Mouse (Mus musculus): ENCODE data around the gene Tnfsf12. TPM values are rescaled to one million over a fixed set of nuclear protein-coding genes. Genes with fewer than 3 reads are reported as not detected.
"Not testable (repeated sequence)": the region's sequence is repeated elsewhere in the genome, so short reads cannot be mapped to it uniquely, and the experiment has no call there.

Gene Tnfsf12
- 3.1 and 3.9 TPM in 2 replicates for polyA plus RNA-seq (2016; fragmentation: Nextera tagmentation; extraction: Ambion mirVana)

GRCm38 (mm10) chr11:69695361-69696181 is at the start of gene Tnfsf12, which contains the start of gene Tnfsfm13:
Gene Tnfsf12, minus strand, starts transcription at chr11:69695849.
Gene Tnfsfm13, minus strand, starts transcription at chr11:69696098.
- Histone ChIP-seq H3K9ac (peak within 1 kb of the TSS; percentile 81), H3K4me2 (replicated peaks) (peak within 1 kb of the TSS; percentile 94), H3K27ac (peak within 1 kb of the TSS; percentile 74; the same call in 1 of the 2 replicates), H3K4me1 (peaks cover 12% of the 10 kb centered on the region), H3K4me3 (peak within 1 kb of the TSS; percentile 48), H3K36me3 (no peaks in the 10 kb centered on the region), H3K9me3 (no peaks in the 10 kb centered on the region), H3K27me3 (no peaks in the 10 kb centered on the region)
- 2% methylated on average over 40 of the region's 41 CpGs for WGBS
- ATAC-seq (ENCODE audit: insufficient number of reproducible peaks, insufficient read depth, low FRiP score, low TSS enrichment), result peak; percentile 38; the same call in 1 of the 2 replicates

GRCm38 (mm10) chr11:69731408-69731807 is 35.8 kb upstream of the Tnfsf12 start:
- not testable (repeated sequence) for ATAC-seq (ENCODE audit: insufficient number of reproducible peaks, insufficient read depth, low FRiP score, low TSS enrichment); H3K9me3 ChIP-seq; H3K9ac ChIP-seq; H3K27me3 ChIP-seq; H3K4me2 ChIP-seq (replicated peaks); H3K27ac ChIP-seq; H3K4me3 ChIP-seq; H3K4me1 ChIP-seq
- H3K36me3 ChIP-seq, result peaks cover 29% of the 10 kb centered on the region
- 89% methylated on average over 2 of the region's 3 CpGs for WGBS

GRCm38 (mm10) chr11:69729063-69729462 is 33.4 kb upstream of the Tnfsf12 start:
- Histone ChIP-seq H3K4me3 (no peak overlapping the region), H3K27ac (no peak overlapping the region), H3K27me3 (no peaks in the 10 kb centered on the region), H3K9ac (no peak overlapping the region), H3K4me1 (no peaks in the 10 kb centered on the region), H3K9me3 (no peaks in the 10 kb centered on the region), H3K36me3 (peaks cover 6% of the 10 kb centered on the region), H3K4me2 (replicated peaks) (no peak overlapping the region)
- no peak for ATAC-seq (ENCODE audit: insufficient number of reproducible peaks, insufficient read depth, low FRiP score, low TSS enrichment)
- WGBS, result 22% methylated on average over 3 of the region's 3 CpGs

- Histone ChIP-seq H3K27me3 (no peaks in the 10 kb centered on the region), H3K9ac (no peak overlapping the region), H3K9me3 (no peaks in the 10 kb centered on the region), H3K36me3 (no peaks in the 10 kb centered on the region), H3K27ac (no peak overlapping the region), H3K4me1 (no peaks in the 10 kb centered on the region), H3K4me2 (replicated peaks) (no peak overlapping the region), H3K4me3 (no peak overlapping the region)
- 34% methylated on average over 5 of the region's 5 CpGs for WGBS
- no peak for ATAC-seq (ENCODE audit: insufficient number of reproducible peaks, insufficient read depth, low FRiP score, low TSS enrichment)
These were observed 30.3 kb upstream of the Tnfsf12 start for GRCm38 (mm10) chr11:69725951-69726350.

GRCm38 (mm10) chr11:69723074-69723473 is 27.4 kb upstream of the Tnfsf12 start:
- Histone ChIP-seq H3K9me3 (no peaks in the 10 kb centered on the region), H3K4me2 (replicated peaks) (no peak overlapping the region), H3K4me3 (no peak overlapping the region), H3K36me3 (no peaks in the 10 kb centered on the region), H3K27me3 (no peaks in the 10 kb centered on the region), H3K9ac (no peak overlapping the region), H3K27ac (no peak overlapping the region), H3K4me1 (no peaks in the 10 kb centered on the region)
- WGBS, result 49% methylated on average over 2 of the region's 2 CpGs
- ATAC-seq (ENCODE audit: insufficient number of reproducible peaks, insufficient read depth, low FRiP score, low TSS enrichment), result no peak

GRCm38 (mm10) chr11:69720852-69721251 is 25.2 kb upstream of the Tnfsf12 start:
- no peak overlapping the region for H3K27ac ChIP-seq
- no peaks in the 10 kb centered on the region for H3K36me3 ChIP-seq
- no peak overlapping the region for H3K9ac ChIP-seq
- H3K4me2 ChIP-seq (replicated peaks), result no peak overlapping the region
- H3K4me3 ChIP-seq, result no peak overlapping the region
- no peaks in the 10 kb centered on the region for H3K9me3 ChIP-seq
- H3K27me3 ChIP-seq, result no peaks in the 10 kb centered on the region
- ATAC-seq (ENCODE audit: insufficient number of reproducible peaks, insufficient read depth, low FRiP score, low TSS enrichment), result no peak
- WGBS, result 72% methylated on average over 6 of the region's 6 CpGs
- H3K4me1 ChIP-seq, result peaks cover 5% of the 10 kb centered on the region

- Histone ChIP-seq H3K4me3 (no peak overlapping the region), H3K9me3 (no peaks in the 10 kb centered on the region), H3K27me3 (no peaks in the 10 kb centered on the region), H3K36me3 (no peaks in the 10 kb centered on the region), H3K27ac (no peak overlapping the region), H3K9ac (no peak overlapping the region), H3K4me1 (peaks cover 18% of the 10 kb centered on the region), H3K4me2 (replicated peaks) (no peak overlapping the region)
- ATAC-seq (ENCODE audit: insufficient number of reproducible peaks, insufficient read depth, low FRiP score, low TSS enrichment), result no peak
- WGBS, result 67% methylated on average over 6 of the region's 6 CpGs
These were observed 23.8 kb upstream of the Tnfsf12 start for GRCm38 (mm10) chr11:69719423-69719822.

- 0 out of 2 replicates have a peak overlapping the region, but pooled peaks have one; percentile 25 for H3K9ac ChIP-seq
- H3K4me1 ChIP-seq, result peaks cover 21% of the 10 kb centered on the region
- WGBS, result 16% methylated on average over 15 of the region's 15 CpGs
- ATAC-seq (ENCODE audit: insufficient number of reproducible peaks, insufficient read depth, low FRiP score, low TSS enrichment), result no peak
- no peaks in the 10 kb centered on the region for H3K27me3 ChIP-seq
- H3K4me3 ChIP-seq, result no peak overlapping the region
- no peaks in the 10 kb centered on the region for H3K36me3 ChIP-seq
- no peaks in the 10 kb centered on the region for H3K9me3 ChIP-seq
- H3K4me2 ChIP-seq (replicated peaks), result peak overlapping the region; percentile 28
- H3K27ac ChIP-seq, result no peak overlapping the region
These were observed 23.0 kb upstream of the Tnfsf12 start for GRCm38 (mm10) chr11:69718661-69719060.

GRCm38 (mm10) chr11:69716953-69717352 is 21.3 kb upstream of the Tnfsf12 start:
- H3K27ac ChIP-seq, result no peak overlapping the region

GRCm38 (mm10) chr11:69715929-69716328 is 20.3 kb upstream of the Tnfsf12 start:
- H3K9ac ChIP-seq, result no peak overlapping the region

More at GRCm38 (mm10) chr11:69716953-69717352, 21.3 kb upstream of the Tnfsf12 start:
- Histone ChIP-seq H3K9me3 (no peaks in the 10 kb centered on the region), H3K36me3 (no peaks in the 10 kb centered on the region), H3K9ac (no peak overlapping the region), H3K4me3 (no peak overlapping the region), H3K27me3 (no peaks in the 10 kb centered on the region), H3K4me1 (peaks cover 26% of the 10 kb centered on the region), H3K4me2 (replicated peaks) (no peak overlapping the region)
- WGBS, result 61% methylated on average over 4 of the region's 4 CpGs
- no peak for ATAC-seq (ENCODE audit: insufficient number of reproducible peaks, insufficient read depth, low FRiP score, low TSS enrichment)

GRCm38 (mm10) chr11:69715482-69715881 is 19.8 kb upstream of the Tnfsf12 start:
- H3K27ac ChIP-seq, result 0 out of 2 replicates have a peak overlapping the region, but pooled peaks have one; percentile 50
- no peaks in the 10 kb centered on the region for H3K27me3 ChIP-seq
- no peaks in the 10 kb centered on the region for H3K36me3 ChIP-seq
- peaks cover 26% of the 10 kb centered on the region for H3K4me1 ChIP-seq
- no peak overlapping the region for H3K9ac ChIP-seq
- no peak overlapping the region for H3K4me2 ChIP-seq (replicated peaks)
- H3K9me3 ChIP-seq, result no peaks in the 10 kb centered on the region
- ATAC-seq (ENCODE audit: insufficient number of reproducible peaks, insufficient read depth, low FRiP score, low TSS enrichment), result no peak
- H3K4me3 ChIP-seq, result no peak overlapping the region
- WGBS, result 47% methylated on average over 9 of the region's 9 CpGs

More at GRCm38 (mm10) chr11:69715929-69716328, 20.3 kb upstream of the Tnfsf12 start:
- ATAC-seq (ENCODE audit: insufficient number of reproducible peaks, insufficient read depth, low FRiP score, low TSS enrichment), result no peak
- Histone ChIP-seq H3K27ac (peak overlapping the region; percentile 50), H3K4me3 (no peak overlapping the region), H3K4me2 (replicated peaks) (no peak overlapping the region), H3K27me3 (no peaks in the 10 kb centered on the region), H3K9me3 (no peaks in the 10 kb centered on the region), H3K36me3 (no peaks in the 10 kb centered on the region), H3K4me1 (peaks cover 26% of the 10 kb centered on the region)
- WGBS, result 13% methylated on average over 5 of the region's 5 CpGs

Data from embryonic facial prominence, embryonic 12.5 days (tissue).